Mouse (Mus musculus): ENCODE data around the gene Tap2. TPM values are rescaled to one million over a fixed set of nuclear protein-coding genes. Genes with fewer than 3 reads are reported as not detected.

Gene Tap2
- polyA plus RNA-seq, 1 experiment from 2014 or later: 3.7 TPM

DNA sequence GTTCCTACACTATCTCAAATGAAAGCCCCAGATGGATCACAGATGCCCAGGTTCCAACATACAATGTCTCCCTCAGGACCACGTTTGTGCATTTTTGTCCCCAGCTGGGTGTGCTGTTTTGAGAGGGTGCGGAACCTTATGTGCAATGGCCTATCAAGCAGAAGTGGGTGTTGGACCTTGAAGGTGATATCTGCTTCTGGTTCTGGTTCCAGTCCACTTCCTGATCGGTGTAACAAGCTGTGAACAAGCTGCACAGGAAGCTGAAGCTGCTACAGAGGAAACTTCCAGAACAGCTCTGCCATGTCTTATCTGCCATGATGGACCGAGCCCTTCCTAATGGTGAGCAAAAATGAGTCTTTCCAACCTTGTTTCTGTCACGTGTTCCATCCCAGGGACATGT, 53.2 kb downstream of the Tap2 start:
- WGBS: 80% methylated on average over 5 of the region's 5 CpGs
- H3K36me3 ChIP-seq: no peaks in the 10 kb centered on the region
- no peak for ATAC-seq (ENCODE audit: insufficient number of reproducible peaks, insufficient read depth, low FRiP score, low TSS enrichment, low read depth)

DNA sequence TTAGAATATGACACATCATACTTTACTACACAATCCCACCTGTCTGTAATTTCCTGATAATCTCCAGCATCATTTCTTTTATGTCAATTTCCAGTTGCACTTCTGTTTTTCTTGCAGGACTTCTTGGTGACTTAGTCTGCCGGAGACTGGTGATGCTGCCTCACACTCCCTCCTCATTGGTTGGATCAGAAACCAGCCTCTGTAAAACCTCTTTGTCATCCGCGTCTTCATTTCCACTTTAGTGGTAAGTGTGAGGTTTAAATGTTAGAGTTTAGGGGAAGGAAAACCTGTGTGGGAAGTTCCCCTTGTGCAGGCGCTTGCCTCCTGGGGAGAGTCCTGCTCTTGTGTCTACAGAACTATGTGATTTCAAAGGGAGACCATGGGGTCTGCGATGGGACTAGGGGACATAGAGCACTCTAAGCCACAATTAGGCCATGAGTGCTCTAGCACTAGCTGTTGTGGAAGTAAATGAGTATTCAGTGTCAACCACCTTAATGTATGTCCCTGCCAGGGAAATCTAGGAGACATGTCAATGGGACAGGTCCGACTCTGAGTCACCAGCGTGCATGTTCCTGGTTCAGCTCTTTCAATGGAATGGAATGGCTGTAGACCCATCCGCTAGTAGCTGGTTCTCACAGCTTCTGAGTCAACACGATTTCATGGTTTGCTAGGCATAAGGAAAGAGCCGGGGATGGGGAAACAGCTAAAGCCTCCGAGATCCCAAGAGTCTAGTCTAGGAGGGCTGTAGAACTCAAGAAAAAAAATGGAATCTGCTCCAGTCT, 54.5 kb downstream of the Tap2 start, which contains the start of gene H2-Ab1:
Gene H2-Ab1, plus strand, starts transcription at position 96 of the 782 bp plus-strand sequence.
- H3K27me3 ChIP-seq: peaks cover 16% of the 10 kb centered on the region
- no peaks in the 10 kb centered on the region for H3K9me3 ChIP-seq
- 73% methylated on average over 11 of the region's 11 CpGs for WGBS
- no peak within 1 kb of the TSS for H3K27ac ChIP-seq
- H3K9ac ChIP-seq: no peak within 1 kb of the TSS
- no peak within 1 kb of the TSS for H3K4me3 ChIP-seq
- H3K36me3 ChIP-seq: no peaks in the 10 kb centered on the region
- ATAC-seq (ENCODE audit: insufficient number of reproducible peaks, insufficient read depth, low FRiP score, low TSS enrichment, low read depth): no peak
- 0 out of 2 replicates have a peak, but pooled peaks cover 12% of the 10 kb centered on the region for H3K4me1 ChIP-seq
- no peak within 1 kb of the TSS for H3K4me2 ChIP-seq

More for the DNA sequence above, 53.2 kb downstream of the Tap2 start:
- H3K27me3 ChIP-seq: peaks cover 9% of the 10 kb centered on the region
- no peaks in the 10 kb centered on the region for H3K9me3 ChIP-seq
- H3K4me1 ChIP-seq: 0 out of 2 replicates have a peak, but pooled peaks cover 9% of the 10 kb centered on the region
- H3K4me2 ChIP-seq: no peak overlapping the region
- no peak overlapping the region for H3K9ac ChIP-seq
- H3K4me3 ChIP-seq: no peak overlapping the region
- no peak overlapping the region for H3K27ac ChIP-seq

DNA sequence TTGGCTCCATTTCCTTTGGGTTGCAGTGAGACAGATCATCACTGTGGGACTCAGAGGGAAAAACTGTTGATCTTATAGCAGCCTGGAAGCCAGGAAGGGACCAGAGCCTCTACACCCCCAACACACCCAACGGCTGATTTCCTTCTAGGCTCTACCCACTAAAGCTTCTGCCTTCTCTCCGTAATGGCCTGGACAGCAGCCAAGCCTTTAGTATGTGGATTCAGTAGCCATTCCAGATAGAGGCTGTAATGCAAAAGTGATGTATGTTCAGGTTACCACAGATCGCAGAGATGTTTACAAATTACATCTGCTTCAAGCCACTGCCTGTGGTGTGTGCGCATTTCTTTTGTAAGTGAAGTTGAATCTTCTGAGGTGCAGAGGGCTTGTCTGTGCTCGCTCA, 57.2 kb downstream of the Tap2 start:
- no peak for ATAC-seq (ENCODE audit: insufficient number of reproducible peaks, insufficient read depth, low FRiP score, low TSS enrichment, low read depth)
- no peaks in the 10 kb centered on the region for H3K9me3 ChIP-seq
- no peak overlapping the region for H3K9ac ChIP-seq
- H3K36me3 ChIP-seq: no peaks in the 10 kb centered on the region
- H3K4me3 ChIP-seq: no peak overlapping the region
- H3K27me3 ChIP-seq: peaks cover 42% of the 10 kb centered on the region
- no peak overlapping the region for H3K4me2 ChIP-seq
- 51% methylated on average over 5 of the region's 5 CpGs for WGBS
- H3K27ac ChIP-seq: no peak overlapping the region
- H3K4me1 ChIP-seq: peaks cover 27% of the 10 kb centered on the region; the same call in 1 of the 2 replicates

DNA sequence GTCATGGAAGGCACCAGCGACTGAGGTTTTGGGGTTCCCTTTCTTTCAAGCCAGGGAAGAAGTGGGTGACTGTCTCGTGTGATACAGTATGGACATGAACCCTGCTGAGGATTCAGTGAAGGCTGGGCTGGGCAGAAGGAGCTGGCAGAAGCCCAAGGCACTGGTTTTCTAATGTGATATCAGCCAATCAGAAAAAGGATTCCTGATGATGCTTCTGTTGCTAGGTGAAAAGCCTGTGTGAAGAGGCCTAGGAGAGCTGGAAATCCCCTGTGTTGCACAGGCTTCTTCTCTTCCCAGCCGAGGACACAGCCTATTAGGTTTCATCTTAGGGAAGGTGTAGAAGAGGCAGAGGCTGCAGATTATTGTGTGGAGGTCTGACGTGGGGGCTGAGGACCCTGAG, 58.2 kb downstream of the Tap2 start:
- Histone ChIP-seq H3K27ac (no peak overlapping the region), H3K4me2 (0 out of 2 replicates have a peak overlapping the region, but pooled peaks have one; percentile 9), H3K9me3 (no peaks in the 10 kb centered on the region), H3K36me3 (no peaks in the 10 kb centered on the region), H3K4me3 (no peak overlapping the region), H3K27me3 (peaks cover 44% of the 10 kb centered on the region), H3K9ac (no peak overlapping the region), H3K4me1 (peaks cover 27% of the 10 kb centered on the region; the same call in 1 of the 2 replicates)
- WGBS: 21% methylated on average over 4 of the region's 4 CpGs
- no peak for ATAC-seq (ENCODE audit: insufficient number of reproducible peaks, insufficient read depth, low FRiP score, low TSS enrichment, low read depth)

DNA sequence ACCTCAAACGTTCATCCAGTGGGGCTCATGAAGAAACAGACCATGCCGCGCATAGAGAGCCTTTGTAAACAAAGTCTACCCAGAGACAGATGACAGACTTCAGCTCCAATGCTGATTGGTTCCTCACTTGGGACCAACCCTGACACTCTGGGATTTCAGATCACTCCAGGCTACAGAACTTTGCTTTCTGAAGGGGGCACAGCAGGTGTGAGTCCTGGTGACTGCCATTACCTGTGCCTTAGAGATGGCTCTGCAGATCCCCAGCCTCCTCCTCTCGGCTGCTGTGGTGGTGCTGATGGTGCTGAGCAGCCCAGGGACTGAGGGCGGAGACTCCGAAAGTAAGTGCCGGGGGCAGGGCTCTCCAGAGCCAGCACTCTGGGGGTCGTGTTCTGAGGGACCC, 59.7 kb downstream of the Tap2 start:
- Histone ChIP-seq H3K9me3 (no peaks in the 10 kb centered on the region), H3K36me3 (no peaks in the 10 kb centered on the region), H3K4me3 (peak overlapping the region; percentile 54), H3K27ac (no peak overlapping the region), H3K4me1 (peaks cover 27% of the 10 kb centered on the region; the same call in 1 of the 2 replicates), H3K27me3 (peaks cover 46% of the 10 kb centered on the region), H3K4me2 (peak overlapping the region; percentile 97), H3K9ac (0 out of 2 replicates have a peak overlapping the region, but pooled peaks have one; percentile 28)
- peak; percentile 76 for ATAC-seq (ENCODE audit: insufficient number of reproducible peaks, insufficient read depth, low FRiP score, low TSS enrichment, low read depth)
- WGBS: under 1% methylated on average over 8 of the region's 8 CpGs

DNA sequence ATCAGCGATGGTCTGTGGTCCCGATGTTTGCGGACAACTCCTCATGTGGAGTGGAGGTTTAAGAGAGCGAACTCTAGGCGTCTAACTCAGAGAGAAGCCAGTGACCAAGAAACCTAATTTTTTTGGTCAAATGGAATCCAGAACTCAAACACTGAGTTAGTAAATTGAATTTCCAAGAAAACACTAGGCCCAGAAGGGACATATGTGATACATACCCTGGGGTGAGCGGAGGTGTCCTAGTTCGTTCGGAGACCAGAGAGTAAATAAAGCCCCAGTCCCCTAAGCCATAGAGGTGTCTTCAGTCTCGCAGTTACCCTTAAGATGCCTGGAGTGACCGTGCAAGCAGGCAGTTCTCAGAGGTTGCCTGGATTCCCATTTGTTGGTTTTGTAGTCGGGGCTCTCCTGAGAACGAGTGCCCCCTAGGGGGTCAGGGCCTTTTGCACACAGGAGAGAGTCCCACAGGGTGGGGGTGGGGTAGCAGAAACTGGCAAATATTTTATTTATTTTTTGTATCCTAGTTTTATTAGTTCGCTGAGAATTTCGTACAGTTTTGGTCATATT, 60.6 kb downstream of the Tap2 start:
- no peak overlapping the region for H3K9ac ChIP-seq
- 4% methylated on average over 14 of the region's 14 CpGs for WGBS
- no peaks in the 10 kb centered on the region for H3K9me3 ChIP-seq
- peaks cover 43% of the 10 kb centered on the region for H3K27me3 ChIP-seq
- no peaks in the 10 kb centered on the region for H3K36me3 ChIP-seq
- no peak overlapping the region for H3K27ac ChIP-seq
- H3K4me3 ChIP-seq: peak overlapping the region; percentile 54
- peaks cover 27% of the 10 kb centered on the region; the same call in 1 of the 2 replicates for H3K4me1 ChIP-seq
- H3K4me2 ChIP-seq: peak overlapping the region; percentile 97
- ATAC-seq (ENCODE audit: insufficient number of reproducible peaks, insufficient read depth, low FRiP score, low TSS enrichment, low read depth): no peak

DNA sequence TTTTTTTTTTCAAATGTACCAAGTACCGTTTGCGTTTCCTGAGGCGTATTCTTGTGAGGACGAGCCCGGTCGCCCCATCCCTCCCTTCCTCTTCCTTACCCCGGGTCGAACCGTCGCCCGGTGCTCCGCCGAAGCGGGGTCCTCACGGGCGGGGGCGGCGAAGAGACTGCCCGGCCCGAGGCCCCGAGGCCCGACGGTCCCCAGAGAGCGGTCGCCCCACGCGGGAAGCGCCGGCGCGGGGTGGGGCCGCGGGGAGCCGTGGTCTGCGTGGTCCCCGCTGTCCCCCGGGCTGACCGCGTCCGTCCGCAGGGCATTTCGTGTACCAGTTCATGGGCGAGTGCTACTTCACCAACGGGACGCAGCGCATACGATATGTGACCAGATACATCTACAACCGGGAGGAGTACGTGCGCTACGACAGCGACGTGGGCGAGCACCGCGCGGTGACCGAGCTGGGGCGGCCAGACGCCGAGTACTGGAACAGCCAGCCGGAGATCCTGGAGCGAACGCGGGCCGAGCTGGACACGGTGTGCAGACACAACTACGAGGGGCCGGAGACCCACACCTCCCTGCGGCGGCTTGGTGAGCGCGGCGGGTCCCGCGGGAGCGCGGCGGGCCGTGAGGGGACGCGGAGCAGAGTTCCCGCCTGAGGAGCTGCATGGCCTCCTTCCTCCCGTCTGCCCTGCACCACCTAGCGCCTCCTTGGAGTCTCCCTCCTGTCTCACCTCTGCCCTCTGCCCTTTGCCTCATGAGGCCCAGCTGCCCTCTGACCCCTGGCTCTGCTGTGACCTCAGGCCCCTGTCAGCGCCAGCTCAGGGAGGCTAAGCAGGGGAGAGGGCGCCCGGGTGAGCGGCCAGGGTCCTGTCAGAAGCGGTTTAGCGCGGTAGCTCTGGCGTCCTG, 61.4 kb downstream of the Tap2 start:
- Histone ChIP-seq H3K4me2 (peak overlapping the region; percentile 97), H3K4me3 (peak overlapping the region; percentile 54), H3K27ac (no peak overlapping the region), H3K9ac (peak overlapping the region; percentile 70), H3K36me3 (no peaks in the 10 kb centered on the region), H3K9me3 (no peaks in the 10 kb centered on the region), H3K27me3 (peaks cover 36% of the 10 kb centered on the region), H3K4me1 (peaks cover 27% of the 10 kb centered on the region; the same call in 1 of the 2 replicates)
- ATAC-seq (ENCODE audit: insufficient number of reproducible peaks, insufficient read depth, low FRiP score, low TSS enrichment, low read depth): no peak
- under 1% methylated on average over 93 of the region's 93 CpGs for WGBS

Other genes starting within 250 kb of the Tap2 start
- 45.7 and 49.6 TPM in 2 replicates for gene Vps52, start 247.7 kb upstream of the Tap2 start, polyA plus RNA-seq (2015; fragmentation: Nextera tagmentation; extraction: Ambion mirVana)
- 1,782 and 1,797 TPM in 2 replicates for gene Rps18, start 247.5 kb upstream of the Tap2 start, polyA plus RNA-seq (2015; fragmentation: Nextera tagmentation; extraction: Ambion mirVana)
- 8.5 and 14.6 TPM in 2 replicates for gene H2-K1, start 203.2 kb upstream of the Tap2 start, polyA plus RNA-seq (2015; fragmentation: Nextera tagmentation; extraction: Ambion mirVana)
- gene Ring1, start 178.8 kb upstream of the Tap2 start, polyA plus RNA-seq (2015; fragmentation: Nextera tagmentation; extraction: Ambion mirVana): 17.1 and 22.3 TPM in 2 replicates
- 57.4 and 58.8 TPM in 2 replicates for gene H2-Ke6, start 175.5 kb upstream of the Tap2 start, polyA plus RNA-seq (2015; fragmentation: Nextera tagmentation; extraction: Ambion mirVana)
- gene Slc39a7, start 171.8 kb upstream of the Tap2 start, polyA plus RNA-seq (2015; fragmentation: Nextera tagmentation; extraction: Ambion mirVana): 201 and 212 TPM in 2 replicates
- 53.4 and 56.4 TPM in 2 replicates for gene Rxrb, start 171.7 kb upstream of the Tap2 start, polyA plus RNA-seq (2015; fragmentation: Nextera tagmentation; extraction: Ambion mirVana)
- gene Col11a2, start 164.1 kb upstream of the Tap2 start, polyA plus RNA-seq (2015; fragmentation: Nextera tagmentation; extraction: Ambion mirVana): 23.7 and 26.5 TPM in 2 replicates
- 0.48 and 0.65 TPM in 2 replicates for gene H2-Oa, start 111.2 kb upstream of the Tap2 start, polyA plus RNA-seq (2015; fragmentation: Nextera tagmentation; extraction: Ambion mirVana)
- 17.2 and 17.6 TPM in 2 replicates for gene H2-DMa, start 84.0 kb upstream of the Tap2 start, polyA plus RNA-seq (2015; fragmentation: Nextera tagmentation; extraction: Ambion mirVana)
- gene Brd2, start 80.9 kb upstream of the Tap2 start, polyA plus RNA-seq (2015; fragmentation: Nextera tagmentation; extraction: Ambion mirVana): 122 and 142 TPM in 2 replicates
- 0.67 and 1.1 TPM in 2 replicates for gene H2-DMb2, start 60.2 kb upstream of the Tap2 start, polyA plus RNA-seq (2015; fragmentation: Nextera tagmentation; extraction: Ambion mirVana)
- gene H2-DMb1, start 50.5 kb upstream of the Tap2 start, polyA plus RNA-seq (2015; fragmentation: Nextera tagmentation; extraction: Ambion mirVana): 2.0 and 2.6 TPM in 2 replicates
- gene Tap1, start 16.0 kb upstream of the Tap2 start, polyA plus RNA-seq (2015; fragmentation: Nextera tagmentation; extraction: Ambion mirVana): 8.4 and 9.5 TPM in 2 replicates
- 2.3 and 3.8 TPM in 2 replicates for gene Psmb9, start 15.8 kb upstream of the Tap2 start, polyA plus RNA-seq (2015; fragmentation: Nextera tagmentation; extraction: Ambion mirVana)
- gene Psmb8, start 5.8 kb upstream of the Tap2 start, polyA plus RNA-seq (2015; fragmentation: Nextera tagmentation; extraction: Ambion mirVana): 4.3 and 5.7 TPM in 2 replicates
- not detected in 2 replicates for gene H2-Ob, start 35.4 kb downstream of the Tap2 start, polyA plus RNA-seq (2015; fragmentation: Nextera tagmentation; extraction: Ambion mirVana)
- gene H2-Ab1, start 54.2 kb downstream of the Tap2 start, polyA plus RNA-seq (2015; fragmentation: Nextera tagmentation; extraction: Ambion mirVana): 5.3 and 5.6 TPM in 2 replicates
- 0.73 and 0.98 TPM in 2 replicates for gene H2-Aa, start 84.3 kb downstream of the Tap2 start, polyA plus RNA-seq (2015; fragmentation: Nextera tagmentation; extraction: Ambion mirVana)
- gene H2-Eb1, start 102.3 kb downstream of the Tap2 start, polyA plus RNA-seq (2015; fragmentation: Nextera tagmentation; extraction: Ambion mirVana): 1.3 and 3.4 TPM in 2 replicates
- not detected in 2 replicates for gene H2-Eb2, start 122.1 kb downstream of the Tap2 start, polyA plus RNA-seq (2015; fragmentation: Nextera tagmentation; extraction: Ambion mirVana)
- gene Btnl2, start 151.3 kb downstream of the Tap2 start, polyA plus RNA-seq (2015; fragmentation: Nextera tagmentation; extraction: Ambion mirVana): 0.13 and 0.17 TPM in 2 replicates
- 0.21 TPM in 1 of 2 replicates, not detected in the other for gene Btnl1, start 173.6 kb downstream of the Tap2 start, polyA plus RNA-seq (2015; fragmentation: Nextera tagmentation; extraction: Ambion mirVana)
- gene BC051142, start 195.3 kb downstream of the Tap2 start, polyA plus RNA-seq (2015; fragmentation: Nextera tagmentation; extraction: Ambion mirVana): 0.52 and 0.96 TPM in 2 replicates